Mouse (Mus musculus): Measurements from ENCODE around the gene Snx30.

GRCm38 (mm10) chr4:59880725-59881124 lies 75.1 kb downstream of the Snx30 start:
- TF ChIP-seq ZNF384 (IDR thresholded peaks at IDR 0.05; ENCODE audit: low read depth, low read length) (no peak), MAFK (IDR thresholded peaks at IDR 0.05; ENCODE audit: insufficient read depth, low read depth, low read length) (no peak), ZC3H11A (IDR thresholded peaks at IDR 0.05; ENCODE audit: borderline replicate concordance, low read depth, low read length) (no peak)
